Mouse (Mus musculus): ENCODE measurements around the gene Slc22a21.

The Slc22a21 gene

DNA sequence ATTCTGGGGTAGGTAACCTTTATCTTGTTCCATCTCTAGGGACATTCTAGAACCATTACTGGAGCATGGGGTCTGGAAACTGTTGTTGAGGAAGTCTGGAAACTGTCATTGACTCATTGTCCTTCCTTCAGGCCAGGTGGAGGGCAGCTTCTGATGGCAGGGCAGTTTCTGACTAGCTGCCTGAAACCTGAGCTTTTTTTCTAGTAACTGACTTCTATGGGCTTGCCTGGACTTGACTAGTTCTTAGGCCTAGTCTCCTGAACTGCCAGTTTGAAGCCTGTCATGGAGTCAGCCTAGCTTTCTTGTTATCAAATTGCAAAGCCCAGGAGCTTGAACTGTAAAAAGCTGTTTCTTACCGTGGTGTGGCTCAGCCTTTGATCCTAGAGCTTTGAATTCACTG lies 79.1 kb downstream of the Slc22a21 start:
- no peak for DNase-seq

DNA sequence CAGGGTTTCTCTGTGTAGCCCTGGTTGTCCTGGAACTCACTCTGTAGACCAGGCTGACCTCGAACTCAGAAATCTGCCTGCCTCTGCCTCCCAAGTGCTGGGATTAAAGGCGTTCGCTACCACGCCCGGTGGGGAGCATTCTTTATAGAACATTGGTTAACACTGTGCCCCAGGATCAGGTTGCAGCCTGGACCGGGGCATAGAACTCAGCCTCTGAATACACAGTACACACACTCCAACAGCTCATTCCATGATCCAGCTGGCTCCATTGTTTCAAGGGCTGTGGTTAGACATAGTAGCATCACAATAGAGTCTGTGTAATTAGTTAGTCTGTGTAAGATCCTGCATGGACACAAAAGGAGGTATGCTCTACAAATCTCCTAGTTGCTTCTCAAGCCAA lies 80.2 kb downstream of the Slc22a21 start:
- no peak for DNase-seq

Measured in kidney, adult 8-10 months (tissue).